Mouse (Mus musculus): ENCODE data around the gene Krtap5-4.
"Not testable (repeated sequence)": the region's sequence is repeated elsewhere in the genome, so short reads cannot be mapped to it uniquely, and the experiment has no call there.

Gene Krtap5-4

DNA sequence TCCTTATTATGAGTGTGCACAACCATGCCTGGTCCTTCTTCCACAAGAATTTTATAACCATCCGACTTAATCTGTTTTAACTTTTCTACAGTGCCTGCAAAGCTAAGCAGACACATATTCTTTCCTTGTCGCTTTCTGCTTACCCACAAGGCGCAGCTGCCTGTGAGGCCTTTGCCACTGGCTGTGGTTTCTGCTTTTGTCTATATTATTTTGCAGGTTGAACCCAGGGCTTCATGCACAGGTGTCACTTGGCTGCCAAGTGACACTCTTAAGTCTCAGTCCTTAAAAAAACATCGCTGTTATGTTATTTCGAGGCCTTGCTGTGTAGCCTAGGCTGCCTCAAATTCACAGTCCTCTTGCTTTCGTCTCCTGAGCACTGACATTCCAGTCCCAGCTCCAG lies 19.3 kb downstream of the Krtap5-4 start:
- DNase-seq = no peak

DNA sequence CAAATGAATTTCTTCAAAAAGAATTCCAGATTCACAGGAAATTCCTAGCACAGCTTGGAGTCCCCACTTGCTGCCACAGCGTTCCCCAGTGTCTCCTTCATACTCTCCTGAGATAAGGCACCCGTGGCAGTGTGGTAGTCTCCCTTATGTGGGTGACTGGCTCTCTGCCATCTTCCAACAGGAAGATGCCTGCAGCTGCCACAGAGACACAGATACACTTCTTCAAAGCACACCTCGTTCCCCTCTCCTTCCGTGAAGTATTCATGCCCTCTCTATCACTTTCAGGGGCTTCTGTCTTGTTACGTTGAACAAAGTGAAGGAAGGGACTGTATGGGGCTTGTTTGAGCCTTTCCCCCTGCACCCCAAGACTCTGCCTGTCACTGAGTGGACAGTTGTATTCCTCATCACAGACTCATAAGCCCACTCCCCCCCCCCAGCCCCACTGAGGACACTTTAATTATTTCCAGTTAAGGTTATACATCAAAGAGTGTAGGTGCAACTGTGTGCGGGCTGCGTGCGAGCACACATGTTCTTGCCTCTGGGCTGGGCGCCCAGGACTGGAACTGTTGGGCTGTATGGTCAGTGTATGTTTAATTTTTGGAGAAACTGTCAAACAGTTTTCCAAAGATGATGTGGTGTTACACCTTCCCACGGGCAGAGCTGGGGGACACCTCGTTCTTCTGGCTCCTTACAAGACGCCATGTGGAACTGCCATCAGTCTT lies 20.2 kb downstream of the Krtap5-4 start:
- no peak for DNase-seq

DNA sequence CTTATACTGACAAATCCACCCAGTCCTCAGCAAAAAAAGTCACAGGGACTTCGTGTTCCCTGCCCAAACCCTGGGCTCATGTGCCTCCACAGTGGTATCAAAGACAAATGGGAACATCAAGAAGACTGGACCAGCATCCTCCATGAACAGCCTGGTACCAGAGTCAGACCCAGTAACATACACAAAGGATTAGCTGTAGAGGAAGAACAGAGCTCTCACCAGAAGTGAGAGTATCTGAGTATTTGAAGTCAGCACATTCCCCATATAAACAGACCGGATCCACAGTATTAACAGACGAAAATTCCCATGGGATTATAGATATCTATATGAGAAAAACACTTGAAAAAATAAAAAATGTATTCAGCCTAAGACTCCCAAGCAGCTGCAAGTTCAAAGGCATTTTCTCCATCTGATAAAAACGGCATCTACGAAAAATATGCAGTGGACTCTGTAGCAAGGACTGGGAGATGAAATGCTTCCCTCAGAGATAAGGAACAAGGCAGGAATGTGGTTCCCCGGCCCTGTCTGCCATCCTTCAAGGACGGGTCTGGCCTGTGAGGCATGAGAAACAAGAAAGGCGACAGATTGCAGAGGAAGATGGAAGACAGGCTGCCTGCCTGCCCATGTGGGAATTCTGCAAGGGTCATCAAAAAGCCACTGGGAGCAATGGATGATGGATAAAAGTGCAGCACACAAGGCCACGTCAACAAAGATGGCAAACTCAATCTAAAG lies 23.5 kb downstream of the Krtap5-4 start:
- DNase-seq = no peak

DNA sequence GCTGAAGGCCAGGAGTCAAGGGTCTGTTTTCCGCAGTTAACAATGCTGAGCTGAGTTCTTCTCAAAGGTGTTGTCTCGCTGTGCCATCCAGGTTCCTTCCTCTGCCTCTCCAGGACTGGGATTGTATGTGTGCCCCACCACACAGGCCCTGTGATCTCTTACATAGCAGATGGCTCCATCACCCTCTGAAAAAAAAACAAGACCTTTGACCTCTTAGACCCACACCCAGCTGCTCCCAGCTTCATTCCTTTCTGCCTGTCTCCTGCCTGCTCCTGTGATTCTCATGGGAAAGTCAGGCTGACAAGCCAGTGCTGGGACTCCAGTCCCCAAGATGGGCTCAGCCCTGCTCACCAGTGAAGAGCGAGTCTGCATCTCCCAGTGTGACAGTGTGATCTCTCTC lies 25.2 kb downstream of the Krtap5-4 start:
- no peak for DNase-seq

DNA sequence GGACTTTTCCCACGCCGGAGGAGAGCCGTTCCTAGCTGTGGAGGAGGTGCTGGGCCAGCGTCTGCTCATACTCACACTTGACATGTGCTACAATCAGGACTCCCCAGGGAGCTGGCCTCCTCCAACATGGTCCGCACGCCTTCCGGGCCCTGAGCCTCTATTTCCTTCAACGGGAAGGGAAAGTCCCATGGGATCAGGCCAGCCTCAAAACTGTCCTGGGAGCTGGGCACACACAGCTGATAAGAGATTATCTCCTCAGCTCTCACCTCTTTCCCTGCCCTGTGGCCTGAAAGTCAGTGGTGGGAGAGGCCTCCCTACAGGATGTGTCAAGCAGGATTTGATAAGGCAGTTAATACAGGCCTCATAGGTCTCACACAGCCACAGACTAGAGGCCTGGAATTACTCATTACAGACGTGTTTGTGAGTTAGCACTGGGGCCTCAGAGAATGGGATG lies 26.9 kb downstream of the Krtap5-4 start:
- peak; percentile 75 for DNase-seq

DNA sequence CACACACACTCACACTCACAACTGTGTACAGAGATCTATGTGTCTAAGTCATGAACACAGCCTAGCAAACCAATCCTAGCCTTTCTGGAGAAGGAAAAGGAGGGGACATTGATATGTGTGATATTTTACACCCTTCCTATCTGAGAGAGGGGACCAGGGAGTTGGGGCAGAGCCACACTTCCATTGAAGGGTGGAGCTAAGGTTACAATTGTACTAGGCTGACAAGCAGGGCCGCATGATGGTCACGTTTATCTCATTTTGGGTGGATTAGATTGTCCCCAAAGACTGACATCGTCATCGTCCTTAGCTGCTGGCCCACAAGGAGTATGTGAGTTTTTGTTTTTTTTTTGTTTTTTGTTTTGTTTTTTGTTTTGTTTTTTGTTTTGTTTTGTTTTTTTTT lies 27.9 kb downstream of the Krtap5-4 start:
- DNase-seq = no peak

DNA sequence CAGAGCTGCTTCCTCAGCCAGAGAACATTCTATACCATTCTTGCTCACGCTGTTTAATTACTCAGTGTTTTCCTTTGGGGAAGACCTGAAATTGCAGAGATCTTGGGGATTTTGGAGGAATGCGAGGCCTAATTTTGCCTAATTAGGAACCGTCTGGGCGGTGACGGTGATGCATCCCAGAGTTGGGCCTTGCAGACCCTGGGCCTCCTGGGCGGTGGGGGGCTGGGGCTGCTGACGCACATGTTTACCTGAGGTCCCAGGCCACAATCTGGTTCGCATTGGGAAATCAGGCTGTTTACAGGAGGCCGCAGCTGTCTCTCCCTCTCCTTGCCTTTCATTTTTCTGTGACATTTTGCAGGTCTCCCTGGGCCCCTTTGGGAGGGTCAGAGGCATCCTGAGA lies 29.4 kb downstream of the Krtap5-4 start:
- not testable (repeated sequence) for DNase-seq

DNA sequence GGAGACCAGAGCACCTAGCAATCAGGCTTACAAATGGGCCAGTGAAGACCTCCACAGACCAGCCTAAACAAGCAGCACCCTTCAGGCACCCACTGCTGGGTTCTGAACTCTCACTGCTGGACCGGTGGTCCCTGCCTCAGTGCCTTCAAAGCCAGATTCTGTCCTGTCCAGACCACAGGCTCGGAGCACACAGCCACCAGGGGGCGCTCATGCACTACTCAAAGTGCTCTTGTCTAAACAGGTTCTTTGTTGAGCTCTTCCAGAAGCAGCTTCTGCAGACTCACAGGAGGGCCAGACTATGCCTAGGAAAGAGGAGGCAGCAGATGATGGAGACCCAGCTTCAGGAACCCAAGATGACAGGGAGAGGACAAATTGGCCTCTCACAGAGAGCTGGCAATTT lies 30.9 kb downstream of the Krtap5-4 start:
- peak; percentile 61 for DNase-seq

DNA sequence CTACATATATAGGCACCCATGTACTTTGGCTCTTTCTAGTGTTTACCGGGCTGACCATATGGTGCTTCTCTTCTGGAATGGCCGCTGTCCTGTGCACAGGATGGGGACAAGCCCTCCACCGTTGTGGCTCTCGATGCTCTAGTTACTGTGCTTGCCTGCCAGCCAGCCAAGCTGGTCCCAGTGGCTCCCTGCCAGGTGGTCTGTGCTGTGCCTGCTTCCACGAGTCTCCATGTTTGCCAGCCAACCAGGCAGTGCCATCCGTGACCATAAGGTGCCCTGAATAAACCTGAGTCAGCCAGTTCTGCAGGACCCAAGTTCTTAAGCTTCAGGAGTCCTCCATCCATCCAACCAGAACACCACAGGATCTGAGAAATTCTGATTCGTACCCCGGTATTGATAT lies 31.8 kb downstream of the Krtap5-4 start:
- no peak for DNase-seq

DNA sequence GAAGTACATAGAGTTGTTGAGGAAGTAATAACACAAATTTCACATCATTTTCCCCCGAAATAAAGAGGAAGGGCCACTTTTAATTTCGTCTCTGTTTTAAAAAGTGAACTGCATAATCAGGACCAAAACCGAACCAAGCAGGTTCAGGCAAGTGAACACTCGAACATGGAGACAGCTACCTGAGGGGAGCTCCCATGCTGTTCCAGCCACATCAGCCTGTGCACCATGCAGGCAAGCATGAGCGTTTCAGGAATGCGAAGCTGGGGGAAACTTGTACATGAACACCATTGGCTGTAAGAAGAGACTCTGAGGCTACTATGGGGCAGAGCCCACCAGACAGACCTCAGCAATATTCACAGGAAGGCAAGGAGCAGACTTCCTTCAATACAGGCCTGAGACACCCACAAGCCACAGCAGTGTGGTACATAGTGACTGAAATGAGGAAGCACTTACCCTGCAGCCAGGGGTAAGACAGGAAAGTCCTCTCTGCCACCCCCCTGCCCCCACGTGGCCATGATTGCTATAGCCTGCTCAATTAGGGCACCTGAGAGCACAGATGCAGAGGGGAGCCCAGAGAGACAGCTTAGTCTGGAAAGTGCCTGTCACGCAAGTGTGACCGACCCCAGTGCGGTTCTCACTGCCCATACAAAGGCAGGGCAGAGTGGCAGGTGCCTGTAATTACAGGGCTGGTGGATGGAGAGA lies 37.1 kb downstream of the Krtap5-4 start:
- DNase-seq = no peak

DNA sequence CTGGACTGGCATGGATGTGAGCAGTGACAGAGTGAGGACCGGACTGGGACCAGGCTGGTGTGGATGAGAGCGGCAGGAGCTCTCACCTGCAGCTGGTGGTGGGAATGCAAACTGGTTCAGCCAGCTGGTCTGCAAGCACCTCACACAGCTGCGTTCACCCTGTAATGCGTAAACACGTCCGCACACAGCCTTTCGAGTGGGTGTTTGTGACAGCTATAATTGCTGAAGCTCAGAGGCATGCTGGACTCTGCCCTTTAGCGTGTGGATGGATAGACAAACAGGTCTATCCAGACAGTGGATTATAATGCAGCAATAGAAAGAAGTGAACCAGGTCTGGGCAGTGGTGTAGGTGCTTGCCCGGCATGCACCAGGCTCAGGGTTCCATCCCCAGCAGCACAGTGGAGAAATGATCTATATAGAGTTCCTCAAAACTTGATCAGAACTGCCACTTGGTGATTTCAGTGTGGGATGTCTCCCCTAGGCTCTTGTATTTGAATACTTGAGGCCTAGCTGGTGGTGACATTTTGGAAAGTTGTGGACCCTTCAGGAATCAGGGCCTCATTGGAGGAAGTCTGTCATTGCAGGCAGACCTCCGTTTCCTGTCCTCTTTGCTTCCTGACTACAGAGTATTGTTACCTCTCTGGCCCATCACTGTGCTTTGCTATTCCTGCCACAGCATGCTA lies 38.4 kb downstream of the Krtap5-4 start:
- no peak for DNase-seq

DNA sequence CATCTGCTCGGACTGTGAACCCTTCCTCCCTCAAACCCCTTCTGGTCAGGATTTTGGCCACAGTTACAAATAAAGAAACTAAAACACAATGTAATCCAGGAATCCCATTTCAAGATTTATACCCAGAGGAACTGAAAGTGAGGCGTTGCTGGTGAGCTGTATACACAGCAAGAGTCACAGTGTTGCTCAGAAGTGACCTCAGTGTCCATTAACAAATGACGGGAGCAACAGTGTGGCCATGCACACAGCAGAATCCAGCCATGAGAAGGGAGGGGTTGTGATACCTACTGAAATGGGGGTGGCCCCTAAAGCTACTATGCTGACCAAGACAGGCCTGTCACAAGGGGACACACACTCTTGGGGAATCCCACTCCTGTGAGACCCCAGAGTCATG lies 38.9 kb downstream of the Krtap5-4 start:
- DNase-seq = no peak

DNA sequence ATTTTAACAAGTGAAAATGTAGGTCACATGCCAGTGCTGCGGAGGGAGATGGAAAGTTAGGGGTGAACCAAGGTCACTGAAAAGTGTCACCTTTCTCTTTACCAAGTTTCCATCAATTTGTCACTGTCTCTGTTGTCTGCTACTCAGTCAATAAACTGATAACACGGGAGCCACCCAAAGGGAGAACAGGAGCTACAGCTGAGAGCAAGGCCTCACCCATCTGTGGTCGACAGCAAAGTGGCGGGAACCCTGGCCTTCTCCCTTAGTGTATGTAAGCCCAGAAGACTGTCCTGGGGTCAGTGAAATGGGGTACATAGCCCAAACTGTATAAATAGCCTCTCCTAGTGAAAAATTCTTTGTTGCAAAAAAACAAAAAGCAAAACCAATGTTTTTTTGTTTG lies 44.2 kb downstream of the Krtap5-4 start:
- DNase-seq = no peak

DNA sequence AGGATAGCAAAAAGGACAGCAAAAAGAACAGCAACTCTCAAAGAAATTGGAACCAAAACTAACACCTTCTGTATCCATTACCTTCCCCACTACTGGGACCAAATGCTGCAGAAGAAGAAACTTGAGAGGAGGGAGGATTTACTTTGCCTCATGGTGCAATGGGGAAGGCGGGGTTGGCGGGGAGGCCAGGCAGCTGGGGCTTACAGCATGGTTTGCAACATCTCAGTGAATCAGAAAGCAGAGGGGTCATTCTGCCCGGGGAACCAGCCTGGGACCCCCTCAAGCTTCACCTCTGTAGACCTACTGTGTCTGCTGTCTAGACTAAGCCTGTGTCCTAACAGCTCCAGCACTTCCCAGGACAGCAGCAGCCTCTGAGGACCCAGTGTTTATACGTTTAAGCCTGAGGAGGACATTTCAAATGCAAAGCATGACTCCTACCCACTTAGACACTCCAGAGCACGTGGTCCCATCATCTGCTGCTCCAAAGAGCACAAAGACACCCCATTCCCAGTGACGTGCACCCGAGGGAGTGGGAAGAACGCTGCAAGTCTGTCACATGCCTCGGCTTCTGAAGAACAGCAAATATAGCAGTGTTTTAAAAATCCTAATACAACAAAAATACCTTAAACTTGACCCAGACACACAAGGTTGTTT lies 46.1 kb downstream of the Krtap5-4 start:
- DNase-seq = no peak

DNA sequence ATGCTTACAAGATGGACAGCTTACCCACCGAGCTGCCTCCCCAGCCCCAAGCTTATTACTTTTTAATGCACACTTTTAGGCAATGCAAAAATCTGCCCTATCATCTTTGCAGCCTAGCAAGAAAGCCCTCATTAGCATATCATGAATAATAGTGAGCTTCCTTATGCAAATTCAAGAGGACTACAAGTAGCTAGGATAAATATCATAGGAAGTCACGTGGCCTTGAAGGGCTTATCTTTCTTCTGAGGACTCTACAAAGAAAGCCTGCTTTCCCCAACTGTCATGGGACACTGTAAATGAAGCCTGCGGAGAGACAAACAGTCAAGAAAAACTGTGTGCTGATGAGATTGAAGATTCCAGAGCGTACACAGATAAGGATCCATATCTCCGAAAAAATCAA lies 48.2 kb downstream of the Krtap5-4 start:
- no peak for DNase-seq

DNA sequence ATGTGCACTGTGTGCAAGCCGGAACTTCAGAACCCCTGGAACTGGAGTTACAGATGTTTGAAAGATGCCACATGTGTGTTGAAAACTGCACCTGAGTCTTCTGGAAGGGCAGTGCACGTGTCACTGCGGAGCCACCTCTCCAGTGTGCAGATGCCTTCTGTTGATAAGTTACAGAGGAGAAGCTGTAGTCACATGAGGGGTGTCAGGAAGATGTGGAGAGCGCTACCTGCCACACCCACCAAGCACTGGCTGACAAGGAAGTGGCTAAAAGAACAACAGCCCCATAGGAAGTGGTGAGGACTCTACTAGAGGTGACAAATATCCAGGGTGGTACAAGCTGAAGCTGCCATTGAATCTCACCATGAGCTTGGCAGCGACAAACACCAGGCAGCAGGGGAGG lies 50.5 kb downstream of the Krtap5-4 start:
- DNase-seq = no peak

Measured in kidney, adult 11 months (tissue).